Mouse (Mus musculus): Measurements from ENCODE around the gene Epo. TPM values are rescaled to one million over a fixed set of nuclear protein-coding genes. Genes with fewer than 3 reads are reported as not detected.

The Epo gene
- not detected in 2 replicates for polyA plus RNA-seq (2015; fragmentation: Nextera tagmentation; extraction: Ambion mirVana)

GRCm38 (mm10) chr5:137533117-137533827, at the start of gene Epo, which contains the start of gene Gnb2:
Gene Epo (minus strand): TSS chr5:137533242.
Gene Gnb2 (minus strand): TSS chr5:137533510.

GRCm38 (mm10) chr5:137569665-137570064, 36.6 kb upstream of the Epo start, which contains the start of gene Tfr2:
Gene Tfr2 (plus strand): TSS chr5:137569840.

GRCm38 (mm10) chr5:137553411-137553837, 20.4 kb upstream of the Epo start, which contains the start of gene Actl6b:
Gene Actl6b (plus strand): TSS chr5:137553517.

GRCm38 (mm10) chr5:137518436-137518835, 14.6 kb downstream of the Epo start, which contains the start of gene Gigyf1:
Gene Gigyf1 (plus strand): TSS chr5:137518548.

GRCm38 (mm10) chr5:137501709-137502666, 31.1 kb downstream of the Epo start, which contains the start of gene Pop7:
Gene Pop7 (minus strand): TSS chr5:137502518.

GRCm38 (mm10) chr5:137476964-137477363, 56.1 kb downstream of the Epo start, which contains the start of gene Zan:
Gene Zan (minus strand): TSS chr5:137477064.

Small RNA genes within 50 kb of the gene (microRNA-seq; reads per million reads assigned to microRNA genes)
- not detected for gene Mir6418

Other genes starting within 250 kb of the Epo start
- gene Ache, start 245.7 kb downstream of the Epo start, polyA plus RNA-seq (2015; fragmentation: Nextera tagmentation; extraction: Ambion mirVana): 0.51 and 0.58 TPM in 2 replicates
- gene Ufsp1, start 238.6 kb downstream of the Epo start, polyA plus RNA-seq (2015; fragmentation: Nextera tagmentation; extraction: Ambion mirVana): 7.9 and 9.2 TPM in 2 replicates
- gene Srrt, start 225.6 kb downstream of the Epo start, polyA plus RNA-seq (2015; fragmentation: Nextera tagmentation; extraction: Ambion mirVana): 36.3 and 36.5 TPM in 2 replicates
- 62.3 and 68.0 TPM in 2 replicates for gene Trip6, start 218.8 kb downstream of the Epo start, polyA plus RNA-seq (2015; fragmentation: Nextera tagmentation; extraction: Ambion mirVana)
- gene Slc12a9, start 199.6 kb downstream of the Epo start, polyA plus RNA-seq (2015; fragmentation: Nextera tagmentation; extraction: Ambion mirVana): 6.9 and 8.4 TPM in 2 replicates
- 13.3 and 15.7 TPM in 2 replicates for gene Ephb4, start 183.1 kb downstream of the Epo start, polyA plus RNA-seq (2015; fragmentation: Nextera tagmentation; extraction: Ambion mirVana)
- 0.08 and 0.11 TPM in 2 replicates for gene Zan, start 56.2 kb downstream of the Epo start, polyA plus RNA-seq (2015; fragmentation: Nextera tagmentation; extraction: Ambion mirVana)
- gene Pop7, start 30.7 kb downstream of the Epo start, polyA plus RNA-seq (2015; fragmentation: Nextera tagmentation; extraction: Ambion mirVana): 36.8 and 39.2 TPM in 2 replicates
- 5.4 and 7.0 TPM in 2 replicates for gene Gigyf1, start 14.7 kb downstream of the Epo start, polyA plus RNA-seq (2015; fragmentation: Nextera tagmentation; extraction: Ambion mirVana)
- gene Gnb2, start 268 bp upstream of the Epo start, polyA plus RNA-seq (2015; fragmentation: Nextera tagmentation; extraction: Ambion mirVana): 303 and 312 TPM in 2 replicates
- gene Actl6b, start 20.3 kb upstream of the Epo start, polyA plus RNA-seq (2015; fragmentation: Nextera tagmentation; extraction: Ambion mirVana): 0.14 TPM in 1 of 2 replicates, not detected in the other
- 0.59 and 0.67 TPM in 2 replicates for gene Tfr2, start 36.6 kb upstream of the Epo start, polyA plus RNA-seq (2015; fragmentation: Nextera tagmentation; extraction: Ambion mirVana)
- gene Mospd3, start 67.8 kb upstream of the Epo start, polyA plus RNA-seq (2015; fragmentation: Nextera tagmentation; extraction: Ambion mirVana): 23.9 and 25.0 TPM in 2 replicates
- 197 and 226 TPM in 2 replicates for gene Pcolce, start 80.5 kb upstream of the Epo start, polyA plus RNA-seq (2015; fragmentation: Nextera tagmentation; extraction: Ambion mirVana)
- 0.28 and 0.29 TPM in 2 replicates for gene Fbxo24, start 95.8 kb upstream of the Epo start, polyA plus RNA-seq (2015; fragmentation: Nextera tagmentation; extraction: Ambion mirVana)
- gene Lrch4, start 95.9 kb upstream of the Epo start, polyA plus RNA-seq (2015; fragmentation: Nextera tagmentation; extraction: Ambion mirVana): 22.2 and 25.0 TPM in 2 replicates
- gene Gm20605, start 95.9 kb upstream of the Epo start, polyA plus RNA-seq (2015; fragmentation: Nextera tagmentation; extraction: Ambion mirVana): 4.4 and 6.3 TPM in 2 replicates
- 2.6 and 3.3 TPM in 2 replicates for gene Sap25, start 108.1 kb upstream of the Epo start, polyA plus RNA-seq (2015; fragmentation: Nextera tagmentation; extraction: Ambion mirVana)
- 0.06 and 0.18 TPM in 2 replicates for gene Irs3, start 112.5 kb upstream of the Epo start, polyA plus RNA-seq (2015; fragmentation: Nextera tagmentation; extraction: Ambion mirVana)
- gene Agfg2, start 151.5 kb upstream of the Epo start, polyA plus RNA-seq (2015; fragmentation: Nextera tagmentation; extraction: Ambion mirVana): 17.8 and 25.5 TPM in 2 replicates
- gene Nyap1, start 208.4 kb upstream of the Epo start, polyA plus RNA-seq (2015; fragmentation: Nextera tagmentation; extraction: Ambion mirVana): 0.81 and 0.98 TPM in 2 replicates
- 222 and 228 TPM in 2 replicates for gene Tsc22d4, start 212.5 kb upstream of the Epo start, polyA plus RNA-seq (2015; fragmentation: Nextera tagmentation; extraction: Ambion mirVana)
- gene Ppp1r35, start 245.6 kb upstream of the Epo start, polyA plus RNA-seq (2015; fragmentation: Nextera tagmentation; extraction: Ambion mirVana): 12.5 and 12.7 TPM in 2 replicates

Measured in urinary bladder, postnatal 0 days (tissue).